Mouse (Mus musculus) ES-Bruce4 (cell line): ENCODE measurements around the gene Cd163l1. TPM values are rescaled to one million over a fixed set of nuclear protein-coding genes. Genes with fewer than 3 reads are reported as not detected.

Experiments
- H3K27ac ChIP-seq: 2 replicates; pipeline ENCODE4 v1.5.1; 2012; ENCODE audit warnings: low read length, inconsistent platforms; ENCODE audit not compliant: insufficient read depth
- H3K27me3 ChIP-seq: 2 replicates; pipeline ENCODE4 v1.6.1; 2012; ENCODE audit warnings: mild to moderate bottlenecking, low read length, inconsistent platforms; ENCODE audit not compliant: control insufficient read depth, poor library complexity, insufficient read depth, severe bottlenecking
- H3K36me3 ChIP-seq: 2 replicates; pipeline ENCODE4 v1.6.1; 2012; ENCODE audit warnings: inconsistent platforms, mild to moderate bottlenecking, low read length, moderate library complexity; ENCODE audit not compliant: control insufficient read depth, poor library complexity, insufficient read depth, severe bottlenecking
- H3K4me1 ChIP-seq: one replicate; pipeline ENCODE4 v1.8.1; 2011; ENCODE audit warnings: low read length; ENCODE audit not compliant: control insufficient read depth, insufficient read depth
- H3K4me3 ChIP-seq: 2 replicates; pipeline ENCODE4 v1.5.1; 2011; ENCODE audit warnings: low read depth, mild to moderate bottlenecking, low read length
- H3K9ac ChIP-seq: 2 replicates; pipeline ENCODE4 v1.6.1; 2012; ENCODE audit warnings: low read depth, mild to moderate bottlenecking, inconsistent platforms; ENCODE audit not compliant: poor library complexity, severe bottlenecking
- H3K9me3 ChIP-seq: replicated peaks from 2 replicates; pipeline ENCODE4 v1.6.1; 2012; ENCODE audit warnings: mild to moderate bottlenecking, low read length, inconsistent platforms; ENCODE audit not compliant: control insufficient read depth, poor library complexity, insufficient read depth, severe bottlenecking
- CTCF ChIP-seq: IDR thresholded peaks from one replicate; pipeline ENCODE4 v1.8.1; 2011; ENCODE audit warnings: low read depth, low read length
- EP300 ChIP-seq: IDR thresholded peaks from 2 replicates; pipeline ENCODE4 v1.6.1; 2011; ENCODE audit warnings: low read depth, low read length; ENCODE audit not compliant: insufficient read depth
- POLR2A ChIP-seq: IDR thresholded peaks from one replicate; pipeline ENCODE4 v1.8.1; 2011; ENCODE audit warnings: low read length; ENCODE audit not compliant: insufficient read depth
- polyA plus RNA-seq: library from polyadenylated mRNA; stranded (reverse); fragments of >200 nt; gene quantifications from 2 replicates; pipeline ENCODE4 v1.2.4, GENCODE M21; 2011; ENCODE audit warnings: low read depth; ENCODE audit not compliant: missing spikeins, insufficient read depth, insufficient read length

Cd163l1 gene
- polyA plus RNA-seq, 1 experiment = not detected

- Histone ChIP-seq H3K27ac (no peak overlapping the region), H3K4me3 (no peak overlapping the region; the same call in 1 of the 2 replicates), H3K9ac (no peak overlapping the region), H3K27me3 (no peaks in the 10 kb centered on the region), H3K4me1 (no peaks in the 10 kb centered on the region), H3K9me3 (no peaks in the 10 kb centered on the region), H3K36me3 (no peaks in the 10 kb centered on the region)
- TF ChIP-seq CTCF = no peak
- TF ChIP-seq POLR2A = no peak
- no peak for TF ChIP-seq EP300
Measured at GRCm38 (mm10) chr7:140228476-140228875, 10.4 kb downstream of the Cd163l1 start.

GRCm38 (mm10) chr7:140231026-140231425 is 13.0 kb downstream of the Cd163l1 start:
- H3K27me3 ChIP-seq = no peaks in the 10 kb centered on the region
- H3K4me3 ChIP-seq = no peak overlapping the region
- H3K27ac ChIP-seq = no peak overlapping the region
- H3K9ac ChIP-seq = no peak overlapping the region
- TF ChIP-seq EP300 (no peak), POLR2A (no peak), CTCF (no peak)
- no peaks in the 10 kb centered on the region for H3K4me1 ChIP-seq
- H3K9me3 ChIP-seq = no peaks in the 10 kb centered on the region
- no peaks in the 10 kb centered on the region for H3K36me3 ChIP-seq

- Histone ChIP-seq H3K27me3 (no peaks in the 10 kb centered on the region), H3K27ac (no peak overlapping the region), H3K4me3 (no peak overlapping the region), H3K4me1 (no peaks in the 10 kb centered on the region), H3K9ac (no peak overlapping the region), H3K36me3 (no peaks in the 10 kb centered on the region), H3K9me3 (no peaks in the 10 kb centered on the region)
- TF ChIP-seq CTCF = no peak
- TF ChIP-seq EP300 = no peak
Measured at GRCm38 (mm10) chr7:140233696-140234095, 15.6 kb downstream of the Cd163l1 start.

GRCm38 (mm10) chr7:140247216-140247615 is 29.1 kb downstream of the Cd163l1 start, which contains the start of gene 5830411N06Rik:
Gene 5830411N06Rik, plus strand, starts transcription at chr7:140247284.
- no peaks in the 10 kb centered on the region for H3K27me3 ChIP-seq
- H3K4me1 ChIP-seq = no peaks in the 10 kb centered on the region
- H3K27ac ChIP-seq = no peak within 1 kb of the TSS
- no peak within 1 kb of the TSS for H3K4me3 ChIP-seq
- TF ChIP-seq POLR2A = no peak
- TF ChIP-seq CTCF = no peak
- TF ChIP-seq EP300 = no peak
- no peaks in the 10 kb centered on the region for H3K36me3 ChIP-seq
- no peak within 1 kb of the TSS for H3K9ac ChIP-seq
- H3K9me3 ChIP-seq = no peaks in the 10 kb centered on the region

DNA sequence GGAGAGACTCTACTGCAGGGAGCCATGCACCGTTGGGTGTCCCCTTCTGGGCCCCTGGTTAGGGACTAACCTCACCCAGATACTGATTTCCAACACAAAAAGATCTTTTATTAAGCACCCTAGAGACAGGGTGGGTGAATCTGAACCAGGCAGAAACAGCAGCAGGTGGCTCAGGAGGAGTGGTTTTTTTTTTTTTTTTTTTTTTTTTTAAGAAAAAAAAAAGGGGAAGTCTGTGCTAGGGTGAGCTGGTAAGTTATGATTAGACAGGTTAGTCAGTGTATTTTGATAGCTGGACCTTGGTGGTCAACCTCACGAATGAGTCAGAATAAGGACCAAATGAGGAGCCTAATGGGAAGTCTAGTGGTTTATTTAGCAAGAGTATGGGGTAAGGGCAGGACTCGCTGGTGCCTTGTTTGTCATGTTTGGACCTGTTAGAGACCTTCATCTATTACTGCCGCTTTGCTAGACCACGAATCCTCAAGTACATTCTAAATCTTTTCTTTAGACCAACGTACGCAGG is 35.8 kb downstream of the Cd163l1 start:
- Histone ChIP-seq H3K36me3 (no peaks in the 10 kb centered on the region), H3K4me3 (no peak overlapping the region), H3K4me1 (no peaks in the 10 kb centered on the region), H3K27me3 (no peaks in the 10 kb centered on the region), H3K27ac (no peak overlapping the region), H3K9ac (no peak overlapping the region), H3K9me3 (no peaks in the 10 kb centered on the region; the same call in 1 of the 2 replicates)
- TF ChIP-seq EP300 = no peak
- TF ChIP-seq POLR2A = no peak
- TF ChIP-seq CTCF = no peak

Other genes with a start within 250 kb of the Cd163l1 start
- gene 6430531B16Rik, start 239.5 kb upstream of the Cd163l1 start, polyA plus RNA-seq = 3.6 and 3.9 TPM in 2 replicates
- gene Adam8, start 225.7 kb upstream of the Cd163l1 start, polyA plus RNA-seq = 9.2 and 10.6 TPM in 2 replicates
- 22.3 and 25.4 TPM in 2 replicates for gene Zfp511, start 181.9 kb upstream of the Cd163l1 start, polyA plus RNA-seq
- gene Tubgcp2, start 181.6 kb upstream of the Cd163l1 start, polyA plus RNA-seq = 36.3 and 38.3 TPM in 2 replicates
- gene Msx3, start 169.2 kb upstream of the Cd163l1 start, polyA plus RNA-seq = not detected in 2 replicates
- 0.84 and 0.91 TPM in 2 replicates for gene Caly, start 135.7 kb upstream of the Cd163l1 start, polyA plus RNA-seq
- gene Prap1, start 124.9 kb upstream of the Cd163l1 start, polyA plus RNA-seq = not detected in 2 replicates
- gene Fuom, start 115.8 kb upstream of the Cd163l1 start, polyA plus RNA-seq = 24.1 and 30.6 TPM in 2 replicates
- 19.6 and 21.4 TPM in 2 replicates for gene Paox, start 102.5 kb upstream of the Cd163l1 start, polyA plus RNA-seq
- 107 and 109 TPM in 2 replicates for gene Echs1, start 101.8 kb upstream of the Cd163l1 start, polyA plus RNA-seq
- gene Mtg1, start 80.7 kb upstream of the Cd163l1 start, polyA plus RNA-seq = 43.2 and 44.0 TPM in 2 replicates
- gene Sprn, start 63.4 kb upstream of the Cd163l1 start, polyA plus RNA-seq = 0.24 TPM in 1 of 2 replicates, not detected in the other
- gene Olfr522, start 53.5 kb upstream of the Cd163l1 start, polyA plus RNA-seq = not detected in 2 replicates
- gene Olfr523, start 45.0 kb upstream of the Cd163l1 start, polyA plus RNA-seq = not detected in 2 replicates
- not detected in 2 replicates for gene Olfr524, start 12.3 kb upstream of the Cd163l1 start, polyA plus RNA-seq
- not detected in 2 replicates for gene 5830411N06Rik, start 29.0 kb downstream of the Cd163l1 start, polyA plus RNA-seq
- gene Olfr525, start 102.6 kb downstream of the Cd163l1 start, polyA plus RNA-seq = not detected in 2 replicates
- not detected in 2 replicates for gene Olfr527, start 115.8 kb downstream of the Cd163l1 start, polyA plus RNA-seq
- not detected in 2 replicates for gene Olfr60, start 143.4 kb downstream of the Cd163l1 start, polyA plus RNA-seq
- not detected in 2 replicates for gene Olfr530, start 158.1 kb downstream of the Cd163l1 start, polyA plus RNA-seq
- not detected in 2 replicates for gene Olfr531, start 184.7 kb downstream of the Cd163l1 start, polyA plus RNA-seq
- gene Olfr532, start 203.4 kb downstream of the Cd163l1 start, polyA plus RNA-seq = not detected in 2 replicates
- not detected in 2 replicates for gene Olfr533, start 245.1 kb downstream of the Cd163l1 start, polyA plus RNA-seq